Mouse (Mus musculus) macrophage (primary cell): ENCODE measurements around the gene Ucn2. TPM values are rescaled to one million over a fixed set of nuclear protein-coding genes. Genes with fewer than 3 reads are reported as not detected.

Experiments used
- H3K27ac ChIP-seq: fragments of 350-480 bp; formaldehyde crosslinking; 2 replicates; pipeline ENCODE4 v1.9.0; 2021
- H3K36me3 ChIP-seq: fragments of 350-480 bp; formaldehyde crosslinking; 2 replicates; pipeline ENCODE4 v1.9.0; 2021; ENCODE audit errors: inconsistent target
- H3K4me3 ChIP-seq: fragments of 350-480 bp; formaldehyde crosslinking; 2 replicates; pipeline ENCODE4 v1.9.0; 2021; ENCODE audit errors: inconsistent target
- H3K79me2 ChIP-seq: fragments of 350-480 bp; formaldehyde crosslinking; 2 replicates; pipeline ENCODE4 v1.9.0; 2021; ENCODE audit errors: inconsistent target
- WGBS: methylation state at CpG from one replicate; pipeline ENCODE4 v1.1.7; 2026; ENCODE audit warnings: inconsistent platforms; ENCODE audit not compliant: missing documents; 5-methylcytosine and 5-hydroxymethylcytosine counted together
- polyA plus RNA-seq: library from polyadenylated mRNA; stranded (reverse); fragments of 250-400 nt; gene quantifications from 3 replicates; pipeline ENCODE4 v1.2.4, GENCODE M21; 2018; ENCODE audit warnings: inconsistent platforms

The Ucn2 gene
- polyA plus RNA-seq, 1 experiment from 2014 or later: not detected

DNA sequence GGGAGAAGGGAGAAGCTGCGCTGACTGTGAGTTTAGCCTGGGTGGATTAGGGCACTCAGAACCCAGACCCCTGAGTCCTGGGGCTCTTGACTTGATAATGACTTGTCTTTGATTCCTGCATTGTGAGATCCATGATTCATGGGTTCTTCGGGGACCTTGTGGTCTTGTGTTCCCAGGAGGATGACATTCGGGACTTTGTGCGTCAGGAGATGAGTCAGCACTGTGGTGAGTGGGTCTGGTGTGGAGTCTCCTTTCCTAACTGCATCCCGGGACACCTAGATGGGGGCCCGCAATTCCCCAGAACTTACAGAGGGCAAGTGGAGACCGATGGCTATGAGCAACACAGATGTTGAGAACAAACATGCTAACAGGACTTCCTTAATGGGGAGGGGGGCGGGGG lies 3.3 kb upstream of the Ucn2 start:
- 53% methylated on average over 8 of the region's 8 CpGs for WGBS
- Histone ChIP-seq H3K4me3 (no peak overlapping the region), H3K36me3 (no peaks in the 10 kb centered on the region), H3K27ac (no peak overlapping the region), H3K79me2 (no peaks in the 10 kb centered on the region)

GRCm38 (mm10) chr9:108983209-108983608 lies 2.6 kb upstream of the Ucn2 start:
- no peak overlapping the region for H3K27ac ChIP-seq
- WGBS: 58% methylated on average over 9 of the region's 9 CpGs

DNA sequence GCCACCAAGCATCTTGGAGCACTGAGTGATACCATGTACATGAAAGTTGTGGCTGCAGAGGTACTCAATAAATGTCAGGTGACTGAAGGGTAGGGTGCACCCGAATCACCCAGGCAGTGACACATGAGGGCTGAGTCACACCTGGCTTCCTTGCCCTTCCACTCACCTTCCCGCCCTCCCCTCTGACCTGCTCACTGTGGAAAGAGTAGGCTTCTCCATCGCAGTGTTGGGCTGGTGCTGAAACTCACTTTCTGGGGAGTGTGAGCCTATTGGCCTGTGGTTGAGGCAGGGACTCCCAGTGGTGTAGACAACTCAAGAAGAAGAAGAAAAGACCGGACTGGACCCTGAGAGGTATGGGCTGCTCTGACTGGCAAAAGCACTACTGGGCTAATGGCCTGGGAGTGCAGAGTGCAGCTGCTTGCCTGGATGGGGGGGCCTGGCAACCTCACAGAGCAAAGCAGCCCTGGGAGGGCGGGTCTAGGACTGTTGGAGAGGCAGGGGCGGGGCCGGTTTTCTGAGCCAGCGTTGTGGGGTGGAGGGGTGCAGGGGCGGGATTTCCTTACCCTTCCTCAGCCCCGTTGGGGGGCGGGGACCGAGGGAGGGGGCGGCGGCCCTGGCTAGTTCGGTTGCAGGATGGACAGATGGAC lies 2.0 kb downstream of the Ucn2 start:
- Histone ChIP-seq H3K79me2 (peaks cover 10% of the 10 kb centered on the region), H3K4me3 (no peak overlapping the region), H3K36me3 (no peaks in the 10 kb centered on the region), H3K27ac (no peak overlapping the region)
- 62% methylated on average over 15 of the region's 15 CpGs for WGBS

More at GRCm38 (mm10) chr9:108983209-108983608, 2.6 kb upstream of the Ucn2 start:
- no peaks in the 10 kb centered on the region for H3K79me2 ChIP-seq
- H3K4me3 ChIP-seq: no peak overlapping the region
- H3K36me3 ChIP-seq: no peaks in the 10 kb centered on the region

DNA sequence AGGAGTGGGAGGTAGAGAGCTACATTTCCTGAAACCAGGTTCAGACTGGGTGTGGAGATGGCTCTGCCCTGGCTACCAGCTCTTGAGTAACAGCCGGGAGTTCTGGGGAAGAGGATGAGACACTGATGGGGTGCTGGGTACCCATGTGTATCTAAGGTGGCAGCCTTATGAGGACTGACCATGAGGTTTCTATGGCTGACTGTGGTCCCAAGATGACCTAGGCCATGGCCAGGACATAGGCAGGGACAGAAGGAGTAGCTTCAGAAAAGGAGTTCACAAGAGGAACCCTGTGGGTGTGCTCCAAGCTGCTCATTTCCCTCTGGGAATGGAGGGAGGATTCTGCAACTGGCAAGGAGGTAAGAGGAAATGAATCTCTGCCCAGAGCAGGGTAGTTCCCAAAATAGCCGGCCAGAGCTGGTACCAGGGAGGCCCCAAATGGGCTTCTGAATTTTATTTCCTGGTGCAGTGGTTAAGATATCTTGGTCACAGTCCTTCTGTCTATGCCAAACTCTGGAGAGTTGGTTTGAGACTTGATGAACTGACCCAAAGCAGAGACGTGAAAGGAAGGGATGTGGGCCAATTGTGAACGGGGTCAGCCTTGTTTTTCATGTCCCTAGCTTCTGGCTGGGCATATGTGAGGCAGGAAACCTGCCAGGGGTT lies 4.1 kb downstream of the Ucn2 start:
- peaks cover 31% of the 10 kb centered on the region for H3K79me2 ChIP-seq
- WGBS: 16% methylated on average over 4 of the region's 4 CpGs
- no peaks in the 10 kb centered on the region for H3K36me3 ChIP-seq
- H3K4me3 ChIP-seq: no peak overlapping the region
- H3K27ac ChIP-seq: peak overlapping the region; percentile 83

DNA sequence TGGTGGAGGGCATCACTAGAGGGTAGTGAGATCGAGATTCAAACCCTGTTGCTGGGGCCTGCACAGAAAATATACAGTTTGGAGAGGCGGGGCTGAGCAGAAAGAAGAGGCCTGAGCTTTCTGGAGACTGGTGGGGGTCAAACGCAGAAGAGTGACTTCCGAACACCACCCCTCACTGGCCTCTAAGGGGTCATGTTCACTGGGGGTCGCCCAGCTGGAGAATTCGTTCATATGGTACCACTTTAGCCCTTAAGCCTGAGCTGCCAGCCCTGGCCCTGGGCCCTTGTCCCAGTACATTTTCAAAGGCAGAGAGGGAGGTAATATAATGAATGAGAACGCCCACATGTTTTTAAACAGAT lies 4.6 kb downstream of the Ucn2 start:
- Histone ChIP-seq H3K27ac (peak overlapping the region; percentile 83), H3K36me3 (no peaks in the 10 kb centered on the region), H3K4me3 (no peak overlapping the region), H3K79me2 (peaks cover 36% of the 10 kb centered on the region)
- whole genome bisulfite sequencing: 83% methylated on average over 6 of the region's 7 CpGs

- Histone ChIP-seq H3K4me3 (peak within 1 kb of the TSS; percentile 76), H3K36me3 (no peaks in the 10 kb centered on the region), H3K79me2 (peaks cover 47% of the 10 kb centered on the region), H3K27ac (peak within 1 kb of the TSS; percentile 83)
- WGBS: 2% methylated on average over 25 of the region's 31 CpGs
Measured at GRCm38 (mm10) chr9:108991428-108992084, 5.7 kb downstream of the Ucn2 start, which contains the start of gene Pfkfb4. Gene Pfkfb4 (plus strand): TSS chr9:108991778.

- Histone ChIP-seq H3K27ac (peak overlapping the region; percentile 41), H3K36me3 (no peaks in the 10 kb centered on the region), H3K79me2 (peaks cover 52% of the 10 kb centered on the region), H3K4me3 (peak overlapping the region; percentile 76)
- WGBS: 24% methylated on average over 18 of the region's 18 CpGs
Measured at GRCm38 (mm10) chr9:108992085-108992469, 6.3 kb downstream of the Ucn2 start.

GRCm38 (mm10) chr9:108992620-108993361 lies 7.0 kb downstream of the Ucn2 start:
- Histone ChIP-seq H3K27ac (peak overlapping the region; percentile 41; the same call in 1 of the 2 replicates), H3K4me3 (peak overlapping the region; percentile 76), H3K79me2 (peaks cover 59% of the 10 kb centered on the region), H3K36me3 (no peaks in the 10 kb centered on the region)
- 91% methylated on average over 9 of the region's 9 CpGs for WGBS

DNA sequence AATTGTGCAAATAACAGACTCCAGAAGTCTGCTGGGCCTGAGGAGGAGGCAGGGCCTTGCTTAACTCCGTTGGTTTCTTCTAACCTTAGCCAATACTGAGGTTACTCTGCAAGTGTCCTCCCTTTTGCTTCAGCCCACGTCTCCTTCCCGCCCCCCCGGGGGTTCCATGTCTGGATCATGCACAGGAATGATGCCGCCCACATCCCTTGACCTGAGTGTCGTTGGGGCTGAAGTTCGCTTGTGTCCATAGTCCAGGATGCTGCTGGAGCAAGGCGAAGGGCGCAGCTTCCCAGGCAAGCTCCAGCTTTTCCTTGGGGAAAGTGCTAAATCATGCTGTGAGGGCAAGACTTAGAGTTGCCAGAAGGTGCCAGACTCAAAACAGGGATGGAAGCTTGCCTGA lies 10.6 kb downstream of the Ucn2 start:
- WGBS: 75% methylated on average over 9 of the region's 9 CpGs
- Histone ChIP-seq H3K79me2 (peaks cover 69% of the 10 kb centered on the region), H3K36me3 (no peaks in the 10 kb centered on the region), H3K27ac (no peak overlapping the region), H3K4me3 (no peak overlapping the region)

DNA sequence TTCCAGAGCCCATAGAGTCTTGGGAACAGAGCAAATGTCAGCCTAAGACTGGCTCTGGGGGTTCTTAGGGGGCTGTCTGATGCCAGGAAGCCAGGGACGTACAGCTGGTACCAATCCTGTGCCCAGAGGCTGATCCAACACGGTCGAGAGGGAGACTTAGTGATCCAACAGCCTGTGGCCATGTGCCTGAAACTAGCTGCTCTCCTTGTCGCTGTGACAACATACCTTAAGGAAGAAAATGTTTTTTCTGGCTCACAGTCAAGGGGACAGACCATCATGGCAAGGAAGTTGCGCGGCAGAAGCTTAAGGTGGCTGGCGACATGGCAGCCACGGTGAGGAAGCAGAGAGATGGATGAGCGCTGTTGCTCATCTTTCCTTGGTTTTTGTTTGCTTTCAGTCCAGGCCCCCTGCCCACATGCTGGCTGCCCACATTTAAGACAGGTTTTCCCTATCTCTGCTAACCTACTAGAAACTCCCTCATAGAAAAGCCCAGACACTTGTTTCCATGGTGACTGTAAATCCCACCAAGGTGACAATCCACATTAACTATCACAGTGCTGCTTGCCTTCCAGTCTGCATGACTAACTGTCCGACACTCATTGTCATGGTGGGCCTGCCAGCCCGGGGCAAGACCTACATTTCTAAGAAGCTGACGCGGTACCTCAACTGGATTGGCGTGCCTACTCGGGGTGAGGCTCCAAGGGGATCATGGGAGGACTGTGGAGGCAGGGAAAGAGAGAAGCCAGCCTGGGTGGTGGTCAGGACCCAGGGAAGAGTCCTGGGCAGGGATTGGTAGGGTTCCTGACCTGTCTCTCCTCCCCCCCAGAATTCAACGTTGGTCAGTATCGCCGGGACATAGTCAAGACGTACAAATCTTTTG lies 12.7 kb downstream of the Ucn2 start:
- H3K4me3 ChIP-seq: no peak overlapping the region
- 69% methylated on average over 19 of the region's 19 CpGs for WGBS
- peaks cover 11% of the 10 kb centered on the region for H3K36me3 ChIP-seq
- H3K79me2 ChIP-seq: peaks cover 52% of the 10 kb centered on the region
- peak overlapping the region; percentile 84 for H3K27ac ChIP-seq

DNA sequence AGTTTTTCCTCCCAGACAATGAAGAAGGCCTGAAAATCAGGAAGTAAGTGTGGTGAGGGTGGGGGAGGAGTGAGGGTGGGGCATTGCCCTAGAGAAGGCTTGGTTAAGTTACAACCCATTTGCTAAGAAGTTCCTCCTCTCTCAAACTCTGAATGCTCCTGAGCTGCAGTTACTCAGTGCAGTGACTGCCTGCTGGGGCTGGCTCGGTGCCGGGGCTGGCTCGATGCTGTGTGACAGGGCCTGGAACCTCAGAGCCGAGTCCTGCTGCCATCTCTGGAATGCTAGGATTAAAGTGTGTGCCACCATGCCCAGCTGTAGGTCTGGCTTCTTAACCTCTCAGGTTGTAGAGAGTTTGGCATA lies 13.3 kb downstream of the Ucn2 start:
- 2% methylated on average over 4 of the region's 4 CpGs for WGBS

DNA sequence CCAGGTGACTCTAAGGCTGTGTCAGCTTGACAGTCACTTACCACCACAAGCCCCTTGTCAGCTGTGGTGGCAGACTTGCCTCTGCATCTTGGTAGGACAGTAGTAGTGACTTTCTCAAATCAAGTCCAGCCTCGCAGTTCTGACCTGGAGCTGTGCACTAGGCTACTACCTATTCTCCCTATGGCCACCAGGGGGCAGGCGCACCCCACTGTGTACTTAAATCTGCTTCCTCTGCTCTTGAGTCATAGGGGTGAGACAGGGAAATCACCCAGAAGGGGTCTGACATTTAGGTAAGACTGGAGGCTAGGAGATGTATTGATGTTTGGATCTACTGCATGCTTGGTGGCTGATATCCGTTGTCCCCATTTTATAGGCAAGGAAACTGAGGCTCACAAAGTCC lies 14.9 kb downstream of the Ucn2 start:
- peaks cover 20% of the 10 kb centered on the region for H3K36me3 ChIP-seq
- H3K27ac ChIP-seq: no peak overlapping the region
- no peak overlapping the region for H3K4me3 ChIP-seq
- 16% methylated on average over 3 of the region's 3 CpGs for WGBS
- H3K79me2 ChIP-seq: peaks cover 30% of the 10 kb centered on the region

More for the DNA sequence above, 13.3 kb downstream of the Ucn2 start:
- Histone ChIP-seq H3K4me3 (no peak overlapping the region), H3K79me2 (peaks cover 46% of the 10 kb centered on the region), H3K36me3 (peaks cover 11% of the 10 kb centered on the region), H3K27ac (peak overlapping the region; percentile 84)

DNA sequence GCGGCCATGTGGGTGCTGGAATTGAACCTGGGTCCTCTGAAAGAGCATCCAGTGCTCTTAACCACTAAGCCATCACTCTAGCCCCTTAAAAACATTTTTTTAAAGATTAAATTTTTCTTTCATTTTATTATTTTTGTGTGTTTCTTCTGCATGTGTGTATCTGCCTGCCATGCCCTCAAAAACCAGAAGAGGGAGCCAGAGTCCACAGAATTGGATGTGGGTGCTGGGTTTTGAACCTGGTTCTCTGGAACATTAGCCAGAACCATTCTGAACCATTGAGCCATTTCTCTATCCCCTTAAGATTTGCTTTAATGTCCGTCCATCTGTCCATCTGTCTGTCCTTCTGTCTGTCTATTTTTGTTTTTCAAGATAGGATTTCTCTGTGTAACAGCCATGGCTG lies 17.4 kb downstream of the Ucn2 start:
- WGBS: 64% methylated on average over 2 of the region's 2 CpGs
- H3K4me3 ChIP-seq: no peak overlapping the region
- peaks cover 5% of the 10 kb centered on the region; the same call in 1 of the 2 replicates for H3K79me2 ChIP-seq
- H3K27ac ChIP-seq: no peak overlapping the region
- H3K36me3 ChIP-seq: peaks cover 43% of the 10 kb centered on the region
